Comparison of ENCODE assay signal across 8 mouse cellular contexts in the genomic region with DNA sequence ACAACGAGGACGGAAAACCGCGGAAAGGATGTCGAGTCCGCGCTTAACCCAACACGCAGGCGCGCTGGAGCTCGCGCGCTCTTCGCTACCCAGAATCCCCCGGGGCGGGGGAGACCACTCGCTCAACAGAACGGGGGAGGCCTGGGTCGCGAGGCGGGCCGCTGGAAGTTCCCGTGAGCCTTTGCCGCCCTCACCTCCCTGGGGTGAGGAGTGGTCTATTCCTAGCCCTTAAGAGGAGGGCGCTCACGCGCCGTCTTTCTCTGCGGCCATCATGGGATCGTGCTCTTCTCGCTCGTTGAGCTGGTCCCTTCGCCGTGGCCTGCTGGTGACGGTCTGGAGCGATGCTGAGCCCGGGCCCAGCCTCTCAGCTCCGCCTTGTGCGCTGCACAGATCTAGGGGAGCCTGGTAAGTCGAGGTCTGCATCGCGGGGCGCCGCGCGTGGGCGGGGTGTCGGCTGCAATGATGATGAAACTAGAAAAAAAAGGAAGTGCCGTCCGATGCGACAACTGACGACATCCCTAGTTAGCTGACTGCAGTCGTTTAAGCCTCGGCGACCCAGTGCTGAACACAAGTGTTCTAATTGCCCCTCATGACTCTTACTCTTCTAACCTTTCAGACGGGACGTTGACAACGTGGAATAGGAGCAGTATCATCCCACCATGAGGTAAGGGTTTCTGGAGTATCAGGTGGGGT. TPM values are rescaled to one million over a fixed set of nuclear protein-coding genes. Genes with fewer than 3 reads are reported as not detected.
A peak's percentile ranks its signal among the peaks of the same experiment; 100 is the strongest.
DNase-seq lines count a peak whose midpoint lies in the region; ATAC-seq lines count a peak whose summit lies in the region.

No protein-coding gene starts in this region.

- no peaks in the 10 kb centered on the region for H3K9me3 ChIP-seq in hindbrain, embryonic 11.5 days (ENCODE audit: control insufficient read depth, low read length)

- peaks cover 16% of the 10 kb centered on the region for H3K36me3 ChIP-seq in hindbrain, embryonic 11.5 days (ENCODE audit: control insufficient read depth, insufficient read depth, low read length)

- peak overlapping the region; percentile 74 for H3K4me2 ChIP-seq in hindbrain, embryonic 11.5 days (replicated peaks; ENCODE audit: low read depth, low read length)

- DNase-seq in MN1 (ENCODE audit: low spot score), result peak; percentile 98
- DNase-seq in cerebellum, adult 9-10 months, result peak; percentile 97
- DNase-seq in hindbrain, embryonic 11.5 days (ENCODE audit: low spot score), result peak; percentile 99
- peak; percentile 97 to 98 for DNase-seq in layer of hippocampus, postnatal 10 days (ENCODE audit: low spot score in 2 of 2)
- peak; percentile 98 for DNase-seq in lung, postnatal 10 days
- peak; percentile 98 for DNase-seq in ovary, postnatal 36 days (ENCODE audit: low spot score)
- DNase-seq in thymus, postnatal 25 days, result peak; percentile 99

- H3K4me1 ChIP-seq in hindbrain, embryonic 11.5 days (replicated peaks; ENCODE audit: control insufficient read depth, insufficient read depth, low read length), result peaks cover 6% of the 10 kb centered on the region

- H3K27me3 ChIP-seq in hindbrain, embryonic 11.5 days (ENCODE audit: control insufficient read depth, insufficient read depth, low read length), result no peaks in the 10 kb centered on the region

- WGBS in hindbrain, embryonic 11.5 days, result under 1% methylated on average over 58 of the region's 58 CpGs

- peak overlapping the region; percentile 71 for H3K4me3 ChIP-seq in hindbrain, embryonic 11.5 days (ENCODE audit: low read depth, low read length)

- peak; percentile 86 for ATAC-seq in frontal cortex, adult (ENCODE audit: low TSS enrichment)
- ATAC-seq in hindbrain, embryonic 11.5 days (ENCODE audit: low FRiP score), result peak; percentile 97

- peak overlapping the region; percentile 98 for H3K9ac ChIP-seq in hindbrain, embryonic 11.5 days (ENCODE audit: low read depth, low read length)

- peak overlapping the region; percentile 88 for H3K27ac ChIP-seq in hindbrain, embryonic 11.5 days (ENCODE audit: low read depth, low read length)

RNA-seq across cellular contexts. Expression of gene Trpv2, which starts 28.5 kb away (rescaled TPM):
- 6.5 and 8.9 TPM in 2 replicates for polyA plus RNA-seq in hindbrain, embryonic 11.5 days (2014; fragmentation: Nextera tagmentation; extraction: Ambion mirVana)
- 10 to 100 TPM; 26.1 to 26.3 TPM for total RNA-seq in layer of hippocampus, postnatal 10 days (2021)

RNA-seq across cellular contexts. Expression of gene Lrrc75a, which starts 45.6 kb away (rescaled TPM):
- 16.2 and 16.7 TPM in 2 replicates for polyA plus RNA-seq in hindbrain, embryonic 11.5 days (2014; fragmentation: Nextera tagmentation; extraction: Ambion mirVana)
- total RNA-seq in layer of hippocampus, postnatal 10 days (2021), result 10 to 100 TPM; 10.7 to 11.3 TPM

RNA-seq across cellular contexts. Expression of gene Mmgt2, which starts 45.7 kb away (rescaled TPM):
- polyA plus RNA-seq in hindbrain, embryonic 11.5 days (2014; fragmentation: Nextera tagmentation; extraction: Ambion mirVana), result 38.8 and 43.5 TPM in 2 replicates
- total RNA-seq in layer of hippocampus, postnatal 10 days (2021), result 10 to 100 TPM; 19.1 to 23.4 TPM

RNA-seq across cellular contexts. Expression of gene Ubb, which starts 51.8 kb away (rescaled TPM):
- polyA plus RNA-seq in hindbrain, embryonic 11.5 days (2014; fragmentation: Nextera tagmentation; extraction: Ambion mirVana), result 3,694 and 3,897 TPM in 2 replicates
- 1,000 to 10,000 TPM; 1,541 to 1,698 TPM for total RNA-seq in layer of hippocampus, postnatal 10 days (2021)

Comparison
In these comparisons a context has a peak if more than half of its experiments do, and no peak if none do; other contexts are left out.
1. Peak in every context shown above with its lines: DNase-seq, ATAC-seq, H3K4me3 ChIP-seq and H3K27ac ChIP-seq.